Mouse (Mus musculus): Measurements from ENCODE around the gene C1rb. TPM values are rescaled to one million over a fixed set of nuclear protein-coding genes. Genes with fewer than 3 reads are reported as not detected.
"Not testable (repeated sequence)": the region's sequence is repeated elsewhere in the genome, so short reads cannot be mapped to it uniquely, and the experiment has no call there.

C1rb gene
- polyA plus RNA-seq (2017; shearing (Covaris generic)): not detected

DNA sequence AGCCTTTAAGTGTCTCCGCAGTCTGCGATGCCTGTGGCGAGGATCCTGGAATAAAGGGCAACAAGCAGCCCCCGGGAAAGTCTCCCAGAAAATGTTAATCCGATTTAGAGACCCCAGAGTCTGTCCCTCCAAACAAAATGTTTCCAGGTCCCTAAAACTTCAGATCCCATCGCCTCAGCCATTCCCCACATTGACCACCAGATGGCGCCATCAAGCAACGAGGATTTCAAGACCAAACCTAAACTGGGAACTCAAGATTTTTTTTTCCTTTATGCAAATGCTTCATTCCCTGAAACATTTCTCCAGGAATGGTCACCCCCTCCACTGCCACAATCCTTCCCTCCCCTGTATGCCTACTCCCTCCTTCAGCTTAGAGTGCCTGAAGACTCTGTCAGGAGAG lies at the start of gene C1rb:
C1rb (plus strand) TSS at position 269 of the 400 bp plus-strand sequence.
- ATAC-seq: no peak

GRCm38 (mm10) chr6:124522082-124522481 lies 48.0 kb upstream of the C1rb start:
- not testable (repeated sequence) for ATAC-seq

DNA sequence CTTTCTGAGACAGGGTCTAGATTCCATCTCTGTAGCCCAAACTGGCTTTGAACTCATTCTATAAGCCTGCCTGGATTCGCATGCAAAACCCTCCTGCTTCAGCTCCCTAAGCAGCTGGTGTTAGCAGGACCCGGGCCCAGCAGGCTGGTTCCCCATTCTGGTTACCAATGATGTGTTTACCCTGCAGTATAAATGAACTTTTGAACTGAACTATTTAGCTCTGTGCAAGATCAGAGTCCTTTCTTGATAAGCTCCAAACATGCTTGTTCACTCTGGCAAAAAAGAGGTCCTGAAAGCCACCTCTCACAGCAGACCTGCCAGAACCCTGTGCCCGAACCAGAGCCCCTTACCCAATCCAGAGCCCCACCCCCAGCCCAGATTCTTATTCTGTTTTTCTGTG lies 42.2 kb upstream of the C1rb start:
- no peak for ATAC-seq

GRCm38 (mm10) chr6:124531077-124531476 lies 39.0 kb upstream of the C1rb start:
- ATAC-seq: no peak

DNA sequence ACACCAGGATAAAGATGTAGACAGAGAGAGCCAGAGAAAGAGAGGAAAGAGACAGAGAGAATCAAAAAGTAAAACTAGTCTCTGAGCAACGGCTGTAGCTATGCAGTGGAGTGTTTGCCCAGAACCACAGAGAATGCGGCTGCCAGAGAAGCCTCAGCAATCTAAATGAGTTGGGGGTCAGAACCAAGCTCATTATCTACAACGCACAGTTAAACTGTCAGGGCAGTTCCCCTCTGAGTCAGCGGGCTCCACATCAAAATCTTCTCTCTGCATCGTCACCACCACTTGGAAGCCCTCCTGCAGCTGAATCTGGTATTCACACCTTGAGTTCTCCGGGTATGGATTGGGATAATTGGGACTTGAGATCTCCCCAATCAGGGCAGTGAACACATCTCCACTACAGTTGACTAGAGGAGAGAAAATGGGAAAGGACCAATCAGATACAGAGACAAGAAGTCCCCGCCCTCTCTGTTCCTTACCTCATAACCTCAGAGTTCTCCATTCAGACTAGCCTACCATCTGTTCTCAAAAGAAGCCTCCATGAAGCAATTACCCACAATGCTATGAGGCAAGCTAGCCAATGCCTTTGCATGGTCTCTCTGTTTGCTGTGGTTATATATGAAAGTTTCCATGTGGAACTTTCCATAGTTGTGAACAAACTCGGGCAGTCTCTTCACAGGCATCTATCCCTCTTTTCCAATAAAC lies 33.8 kb upstream of the C1rb start:
- not testable (repeated sequence) for ATAC-seq

GRCm38 (mm10) chr6:124541176-124541575 lies 28.9 kb upstream of the C1rb start:
- ATAC-seq: not testable (repeated sequence)

- not testable (repeated sequence) for ATAC-seq
Observed at GRCm38 (mm10) chr6:124542284-124542683, 27.8 kb upstream of the C1rb start, which contains the start of gene C1s1. Gene C1s1 (minus strand): TSS chr6:124542359.

DNA sequence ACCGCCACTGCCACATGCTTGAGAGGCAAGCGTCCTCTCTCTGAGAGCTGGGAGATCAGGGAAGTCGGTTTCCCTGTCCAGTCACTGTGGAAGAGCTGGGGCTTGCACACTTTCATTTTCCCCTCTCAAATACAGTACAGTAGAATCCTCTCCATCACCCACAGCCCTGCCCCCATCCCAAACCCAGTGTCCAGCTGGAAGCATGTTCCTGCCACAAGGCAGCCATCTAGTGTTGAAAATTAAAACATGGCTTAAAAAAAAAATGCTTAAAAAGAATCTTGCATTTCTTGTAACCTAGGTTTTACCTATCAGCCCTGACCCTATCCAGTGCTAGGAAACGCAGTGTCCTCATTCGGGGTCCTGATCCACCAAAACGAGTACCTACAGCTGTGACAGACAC lies 25.6 kb upstream of the C1rb start:
- no peak for ATAC-seq

- no peak for ATAC-seq
Observed at GRCm38 (mm10) chr6:124545425-124545824, 24.7 kb upstream of the C1rb start.

DNA sequence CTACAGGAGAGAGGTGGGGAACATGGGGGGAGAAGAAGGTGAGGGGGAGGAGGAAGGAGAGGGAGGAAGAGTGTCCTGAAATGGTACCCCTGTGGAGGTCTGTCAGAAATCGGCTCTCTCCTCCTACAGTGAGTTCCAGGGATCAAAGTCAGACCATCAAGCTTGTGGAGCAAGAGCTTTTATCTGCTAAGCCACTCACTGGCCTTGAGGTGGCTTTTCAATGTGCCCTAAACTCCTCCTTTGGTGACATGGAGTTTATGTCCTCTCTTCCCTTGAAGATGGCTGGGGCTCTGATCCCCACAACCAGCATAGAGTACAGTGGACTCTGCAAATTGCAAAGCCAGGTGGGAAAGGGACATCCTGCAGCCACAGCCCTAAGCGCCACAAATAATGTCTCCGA lies 22.1 kb upstream of the C1rb start:
- ATAC-seq: not testable (repeated sequence)

DNA sequence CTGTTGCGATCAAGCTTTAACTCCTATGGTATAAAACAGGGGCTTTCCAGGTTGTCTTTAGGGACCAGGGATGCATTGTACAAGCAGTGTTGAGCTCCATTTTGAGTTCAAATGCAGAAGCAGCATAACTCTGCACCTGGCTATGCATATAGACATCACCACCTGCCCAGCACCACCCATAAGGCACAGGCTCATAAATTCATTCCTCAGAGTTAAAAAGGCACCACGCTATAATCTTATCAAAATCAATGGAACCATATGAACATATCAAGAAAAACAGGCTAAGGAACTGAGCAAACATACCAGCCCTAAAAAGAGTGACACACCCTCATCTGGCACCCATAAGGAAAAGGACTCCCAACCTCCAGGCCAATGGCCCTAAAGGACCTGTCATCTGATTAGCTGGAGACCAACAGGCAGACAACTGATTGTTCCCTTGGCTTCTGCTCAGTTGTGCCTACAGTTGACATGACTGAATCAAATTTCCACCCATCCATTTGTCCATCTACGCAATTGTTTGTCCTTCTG lies 21.0 kb upstream of the C1rb start:
- ATAC-seq: no peak

DNA sequence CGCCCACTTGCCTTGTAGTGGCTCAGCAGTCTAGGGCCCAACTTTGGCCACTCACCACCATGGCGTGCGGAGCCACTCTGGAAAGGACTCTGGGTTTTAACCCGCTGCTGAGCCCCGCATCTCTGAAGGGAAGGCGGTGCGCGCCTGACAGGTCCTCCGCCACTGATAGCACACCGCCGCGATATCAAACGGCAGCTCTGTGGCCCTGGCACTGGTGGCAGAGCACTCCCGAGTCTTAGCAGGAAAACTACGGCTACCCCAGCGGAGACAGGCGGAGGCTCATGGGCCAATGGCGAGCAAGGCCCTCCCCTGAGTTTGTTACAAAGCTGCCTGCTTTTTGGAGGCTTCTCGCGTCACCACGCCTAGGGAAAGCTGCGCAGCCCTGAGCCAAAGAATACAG lies 17.3 kb upstream of the C1rb start:
- ATAC-seq: no peak

- not testable (repeated sequence) for ATAC-seq
Observed at GRCm38 (mm10) chr6:124555956-124556355, 14.1 kb upstream of the C1rb start.

DNA sequence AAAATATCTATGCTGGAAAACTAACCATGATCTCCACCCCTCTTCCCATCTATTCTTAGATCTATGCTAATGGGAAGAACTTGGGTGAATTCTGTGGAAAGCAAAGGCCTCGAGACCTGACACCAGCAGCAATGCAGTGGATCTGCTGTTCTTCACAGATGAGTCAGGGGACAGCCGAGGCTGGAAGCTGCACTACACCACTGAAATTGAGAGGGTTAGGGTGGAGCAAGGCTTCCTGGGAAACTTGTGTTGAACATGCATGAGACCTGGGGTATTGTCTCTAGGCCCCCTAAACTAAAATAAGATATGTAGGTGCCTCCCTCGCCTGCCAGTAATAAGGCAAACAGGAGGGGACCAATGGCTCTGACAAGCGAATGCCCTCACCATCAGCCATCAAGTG lies 8.9 kb upstream of the C1rb start:
- not testable (repeated sequence) for ATAC-seq

DNA sequence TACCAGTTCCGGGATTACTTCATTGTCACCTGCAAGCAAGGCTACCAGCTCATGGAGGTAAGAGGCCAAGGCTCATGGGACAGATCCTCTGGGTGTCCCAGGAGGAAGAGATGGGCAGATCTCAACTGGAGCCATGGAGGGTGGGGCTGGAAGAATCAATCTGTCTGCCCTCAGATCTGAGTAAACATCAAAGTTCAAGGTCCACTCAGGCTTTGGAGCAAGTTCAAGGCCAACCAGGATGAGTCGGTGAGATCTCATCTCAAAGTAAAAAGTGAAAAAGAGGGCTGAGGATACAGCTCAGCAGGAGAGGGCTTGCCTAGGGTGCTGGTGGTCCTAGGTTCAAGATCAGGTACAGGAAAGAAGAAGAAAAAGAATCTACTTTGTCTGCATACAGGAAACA lies 8.5 kb upstream of the C1rb start:
- ATAC-seq: not testable (repeated sequence)

DNA sequence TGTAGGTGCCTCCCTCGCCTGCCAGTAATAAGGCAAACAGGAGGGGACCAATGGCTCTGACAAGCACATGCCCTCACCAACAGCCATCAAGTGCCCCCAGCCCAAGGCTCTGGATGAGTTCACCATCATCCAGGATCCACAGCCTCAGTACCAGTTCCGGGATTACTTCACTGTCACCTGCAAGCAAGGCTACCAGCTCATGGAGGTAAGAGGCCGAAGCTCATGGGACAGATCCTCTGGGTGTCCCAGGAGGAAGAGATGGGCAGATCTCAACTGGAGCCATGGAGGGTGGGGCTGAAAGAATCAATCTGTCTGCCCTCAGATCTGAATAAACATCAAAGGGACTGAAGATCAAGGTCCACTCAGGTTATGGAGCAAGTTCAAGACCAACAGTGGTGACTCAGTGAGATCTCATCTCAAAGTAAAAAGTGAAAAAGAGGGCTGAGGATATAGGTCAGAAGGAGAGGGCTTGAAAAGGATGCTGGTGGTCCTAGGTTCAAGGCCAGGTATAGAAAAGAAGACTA lies 5.1 kb downstream of the C1rb start:
- ATAC-seq: not testable (repeated sequence)

GRCm38 (mm10) chr6:124580155-124580554 lies 10.1 kb downstream of the C1rb start:
- not testable (repeated sequence) for ATAC-seq

DNA sequence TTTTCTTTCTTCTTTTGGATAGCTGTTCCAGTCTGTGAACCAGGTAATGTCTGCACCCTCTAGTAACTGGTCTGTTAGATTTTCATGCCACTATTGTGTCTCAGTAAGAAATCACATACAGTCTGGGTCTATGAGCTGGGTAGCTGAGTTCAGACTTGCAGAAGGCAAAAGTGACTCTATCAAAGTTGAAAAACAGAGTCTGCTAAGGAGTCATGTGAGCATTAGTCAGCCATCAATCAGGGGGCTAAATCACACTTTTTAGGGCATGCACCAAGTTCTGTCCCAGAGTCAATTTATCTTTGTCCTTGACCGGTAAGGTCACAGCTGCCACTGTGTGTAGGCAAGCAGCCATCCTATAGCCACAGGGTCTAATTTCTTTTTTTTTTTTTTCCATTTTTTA lies 12.1 kb downstream of the C1rb start:
- ATAC-seq: no peak

DNA sequence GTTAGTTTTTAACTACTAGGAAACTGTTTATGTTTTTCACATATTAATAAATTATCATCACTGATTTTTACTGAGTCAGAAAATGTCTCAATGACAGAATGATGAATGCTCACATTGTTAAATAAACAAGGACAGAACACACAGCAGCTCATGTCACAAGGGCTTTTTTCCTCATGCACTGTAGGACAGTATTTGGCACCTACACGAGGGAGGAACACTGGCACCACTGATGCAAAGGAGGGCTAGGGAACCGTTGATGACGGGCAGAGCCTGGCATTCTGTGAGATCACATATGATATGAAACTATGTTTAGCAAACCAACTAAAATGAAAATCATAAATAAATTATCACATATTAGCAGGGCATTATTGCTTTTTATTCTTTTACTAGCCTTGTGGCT lies 14.8 kb downstream of the C1rb start:
- no peak for ATAC-seq

DNA sequence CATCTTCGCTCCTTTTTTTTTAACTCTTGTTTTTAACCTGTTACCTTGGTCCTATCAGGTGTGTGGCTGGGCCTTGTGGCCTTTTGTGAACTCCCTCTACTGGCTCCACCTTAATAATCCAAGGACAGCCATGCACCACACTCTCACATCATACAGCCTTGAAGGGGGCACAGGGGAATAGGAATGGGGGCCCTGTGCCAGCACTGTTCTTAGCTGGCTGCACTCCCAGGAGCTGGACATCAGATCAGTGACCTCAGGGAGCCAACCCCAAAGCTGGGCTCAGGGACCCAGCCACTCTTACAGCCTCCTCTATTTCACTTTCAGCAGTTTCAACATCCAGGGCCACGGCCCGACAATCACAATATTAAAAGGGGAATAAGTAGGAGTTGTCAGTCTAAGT lies 15.7 kb downstream of the C1rb start:
- ATAC-seq: no peak

- no peak for ATAC-seq
Observed at GRCm38 (mm10) chr6:124586266-124586665, 16.2 kb downstream of the C1rb start.

GRCm38 (mm10) chr6:124588771-124589170 lies 18.7 kb downstream of the C1rb start:
- no peak for ATAC-seq

DNA sequence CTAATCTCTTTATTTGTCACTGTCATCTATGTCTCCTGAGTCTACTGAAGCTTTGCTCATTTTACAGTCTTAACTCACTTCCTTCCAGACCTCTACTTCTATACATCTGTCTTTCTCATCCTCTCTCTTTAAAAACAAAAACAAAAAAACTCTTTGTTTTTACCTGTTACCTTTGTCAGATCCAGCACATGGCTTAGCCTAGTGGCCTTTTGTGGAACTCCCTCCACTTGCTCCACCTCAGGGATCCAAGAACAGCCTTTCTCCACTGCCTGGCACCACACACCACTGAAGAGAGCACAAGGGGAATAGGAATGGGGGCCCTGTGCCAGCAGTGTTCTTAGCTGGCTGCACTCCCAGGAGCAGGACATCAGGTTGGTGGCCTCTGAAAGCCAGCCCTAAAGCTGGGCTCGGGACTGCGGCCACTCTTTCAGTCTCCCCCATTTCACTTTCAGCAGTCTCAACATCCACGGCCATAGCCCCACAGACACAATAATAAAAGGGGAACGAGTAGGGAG lies 22.1 kb downstream of the C1rb start:
- ATAC-seq: no peak

DNA sequence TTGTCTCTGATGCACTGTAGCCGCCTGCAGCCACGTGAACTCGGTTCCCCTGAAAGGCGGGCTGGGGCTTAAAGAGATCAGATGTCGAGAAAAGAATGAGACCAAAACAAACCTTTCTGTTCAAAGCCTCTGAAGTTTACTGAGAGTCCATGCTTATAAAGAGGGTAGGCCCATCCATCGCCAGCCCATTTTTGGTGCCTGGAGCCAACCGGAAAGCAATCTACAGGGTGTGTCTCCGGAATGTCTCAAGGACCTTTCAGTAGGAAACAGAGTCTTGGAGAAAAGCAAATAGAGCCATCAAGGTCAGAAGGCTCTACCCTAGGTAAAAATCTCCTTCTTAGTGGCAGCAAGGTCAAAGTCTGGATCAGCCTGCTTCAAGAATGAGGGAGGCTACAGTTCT lies 23.0 kb downstream of the C1rb start:
- no peak for ATAC-seq

Measured in CD4-positive, CD25-positive, alpha-beta regulatory T cell, adult 4 months (primary cell).